Mouse (Mus musculus) ovary, adult 10 weeks (tissue): ENCODE results near the gene Dgki. TPM values are rescaled to one million over a fixed set of nuclear protein-coding genes. Genes with fewer than 3 reads are reported as not detected.

ENCODE experiments used
- polyA plus RNA-seq: library from polyadenylated mRNA; stranded (reverse); fragments of 350-450 nt; fragmentation: Illumina TruSeq; extraction: RNeasy Lipid Tissue Mini Kit (QIAGEN cat#74804); gene quantifications from one replicate; pipeline ENCODE4 v1.2.3, GENCODE M21; 2014

The Dgki gene
- 0.29 TPM for polyA plus RNA-seq

GRCm38 (mm10) chr6:37299562-37300390, at the start of gene Dgki:
Gene Dgki (minus strand): TSS chr6:37300184.

GRCm38 (mm10) chr6:36809747-36810285, 490.2 kb downstream of the Dgki start, which contains the start of gene Ptn:
Gene Ptn (minus strand): TSS chr6:36810220.

Other genes starting within 250 kb of the Dgki start
- gene Creb3l2, start 142.0 kb upstream of the Dgki start, polyA plus RNA-seq = 133 TPM
- gene Akr1d1, start 230.0 kb upstream of the Dgki start, polyA plus RNA-seq = 0.26 TPM